Mouse (Mus musculus) ES-CJ7 (cell line): ENCODE data around the gene Dnajc6.

Experiments used
- DNase-seq: peaks from one replicate; pipeline ENCODE4 v3.0.0; 2011; ENCODE audit warnings: low read depth, low spot score

The Dnajc6 gene

DNA sequence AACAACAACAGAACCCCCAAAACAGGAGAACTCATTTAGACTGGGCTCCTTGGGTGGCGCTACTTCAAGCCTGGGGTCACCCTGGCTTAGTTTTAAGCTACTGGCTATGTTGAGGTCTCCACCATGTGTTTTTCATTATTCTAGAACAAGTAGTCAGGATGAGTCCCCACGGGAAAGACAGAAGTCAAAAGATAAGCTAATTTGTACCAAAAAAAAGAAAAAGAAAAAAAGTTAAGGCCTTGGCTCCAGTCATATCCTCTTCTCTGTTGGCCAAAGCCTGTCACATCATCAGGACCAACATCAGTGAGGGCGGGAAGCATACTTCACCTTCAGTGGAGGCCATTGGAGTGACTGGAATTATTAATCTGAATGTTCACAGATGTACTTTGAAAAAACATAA is 188.4 kb downstream of the Dnajc6 start:
- DNase-seq = no peak

DNA sequence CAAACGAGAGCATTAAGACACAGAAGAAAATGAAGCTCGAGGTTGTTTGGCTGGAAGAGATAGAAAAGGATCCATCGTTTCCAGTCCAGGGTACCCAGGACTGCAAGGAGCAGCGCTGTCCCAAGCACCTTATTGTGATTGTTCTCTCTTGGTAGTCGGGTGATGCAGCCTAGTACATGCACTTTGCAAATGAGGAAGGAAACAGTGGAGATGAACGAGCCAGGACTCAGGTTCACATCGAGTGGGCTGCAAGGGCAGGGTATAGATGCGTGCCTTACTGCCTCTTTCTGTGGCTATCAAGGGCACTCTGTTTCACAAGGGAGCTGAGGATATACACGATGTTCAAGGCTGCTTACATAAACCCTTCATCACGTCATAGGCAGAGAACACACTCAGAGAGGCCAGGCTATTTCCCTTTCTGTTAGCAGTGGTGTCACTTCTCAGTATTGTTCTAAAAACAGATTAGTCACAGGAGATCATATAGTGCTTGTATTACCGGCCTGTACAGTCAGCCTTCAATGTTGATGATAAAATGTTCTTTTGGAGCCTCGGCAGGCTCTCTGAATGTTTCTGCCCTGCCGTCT is 189.9 kb downstream of the Dnajc6 start:
- no peak for DNase-seq

GRCm38 (mm10) chr4:101689241-101689640 is 192.8 kb downstream of the Dnajc6 start:
- no peak for DNase-seq

DNA sequence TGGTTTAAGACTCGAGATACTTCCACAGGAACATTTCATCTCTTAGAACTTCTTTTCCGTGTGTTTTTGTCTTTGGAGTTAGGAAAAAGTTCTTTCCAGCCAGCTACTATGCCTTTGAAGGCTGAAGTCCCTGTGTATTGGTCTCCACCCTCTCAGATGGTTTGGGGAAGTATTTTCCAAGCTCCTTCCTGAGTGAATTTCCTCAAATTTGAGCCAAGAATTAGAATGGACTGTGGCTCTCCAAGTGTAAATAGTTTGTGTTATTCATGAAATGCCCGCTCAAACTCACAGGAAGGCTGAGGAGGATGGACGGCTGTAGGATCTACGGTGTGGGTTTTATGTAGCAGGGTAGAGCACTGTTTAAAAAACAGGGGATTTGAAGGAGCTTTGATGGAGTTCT is 193.2 kb downstream of the Dnajc6 start:
- DNase-seq = no peak
